ENCODE assay signal across 29 mouse cellular contexts in genomic region chr3:135476977-135477376, GRCm38 (mm10). TPM values are rescaled to one million over a fixed set of nuclear protein-coding genes. Genes with fewer than 3 reads are reported as not detected.
DNase-seq lines count a peak whose midpoint lies in the region; ATAC-seq and TF ChIP-seq lines count a peak whose summit lies in the region.
"Had no signal": no experiment of that assay in that cellular context is flagged by ENCODE, and none has a peak within 500 bp of the region (broad histone marks: within the 10 kb centered on the region; RNA-seq: fewer than 3 reads in every experiment).

No protein-coding gene starts in this region.

- H3K9me3 ChIP-seq in neural tube, embryonic 15.5 days (replicated peaks) = no peaks in the 10 kb centered on the region
- no peaks in the 10 kb centered on the region for H3K9me3 ChIP-seq in midbrain, embryonic 13.5 days
- H3K9me3 ChIP-seq: embryonic facial prominence, embryonic 12.5 days; embryonic facial prominence, embryonic 15.5 days; forebrain, embryonic 12.5 days; forebrain, embryonic 15.5 days; heart, embryonic 10.5 days; heart, embryonic 13.5 days had no signal

- 94% methylated on average over 2 of the region's 2 CpGs for WGBS in neural tube, embryonic 15.5 days
- WGBS in midbrain, embryonic 13.5 days = 95% methylated on average over 2 of the region's 2 CpGs

- no peak for TF ChIP-seq CTCF in layer of hippocampus, adult 2 months (conservative IDR thresholded peaks at IDR 0.05)

- no peaks in the 10 kb centered on the region for H3K4me1 ChIP-seq in neural tube, embryonic 15.5 days
- no peaks in the 10 kb centered on the region for H3K4me1 ChIP-seq in midbrain, embryonic 13.5 days (replicated peaks)
- H3K4me1 ChIP-seq: embryonic facial prominence, embryonic 12.5 days; embryonic facial prominence, embryonic 15.5 days; forebrain, embryonic 12.5 days; forebrain, embryonic 15.5 days; heart, embryonic 10.5 days; heart, embryonic 13.5 days had no signal

- H3K4me2 ChIP-seq in neural tube, embryonic 15.5 days = no peak overlapping the region
- H3K4me2 ChIP-seq in midbrain, embryonic 13.5 days (replicated peaks) = no peak overlapping the region
- H3K4me2 ChIP-seq: embryonic facial prominence, embryonic 12.5 days; embryonic facial prominence, embryonic 15.5 days; forebrain, embryonic 12.5 days; forebrain, embryonic 15.5 days; heart, embryonic 13.5 days; hindbrain, embryonic 14.5 days had no signal

- no peak overlapping the region for H3K4me3 ChIP-seq in layer of hippocampus, adult 2 months
- H3K4me3 ChIP-seq in neural tube, embryonic 15.5 days (replicated peaks) = no peak overlapping the region
- no peak overlapping the region for H3K4me3 ChIP-seq in midbrain, embryonic 13.5 days (replicated peaks)
- H3K4me3 ChIP-seq: embryonic facial prominence, embryonic 12.5 days; embryonic facial prominence, embryonic 15.5 days; forebrain, embryonic 12.5 days; forebrain, embryonic 15.5 days; gastrocnemius, adult 2 months; heart, adult 2 months; heart, embryonic 10.5 days; heart, embryonic 13.5 days had no signal

- H3K36me3 ChIP-seq in neural tube, embryonic 15.5 days = no peaks in the 10 kb centered on the region
- no peaks in the 10 kb centered on the region for H3K36me3 ChIP-seq in midbrain, embryonic 13.5 days
- H3K36me3 ChIP-seq: embryonic facial prominence, embryonic 12.5 days; embryonic facial prominence, embryonic 15.5 days; forebrain, embryonic 12.5 days; forebrain, embryonic 15.5 days; heart, embryonic 10.5 days; heart, embryonic 13.5 days had no signal

- peak overlapping the region; percentile 69; the same call in 1 of the 2 replicates for H3K27ac ChIP-seq in layer of hippocampus, adult 2 months
- no peak overlapping the region for H3K27ac ChIP-seq in neural tube, embryonic 15.5 days (replicated peaks)
- no peak overlapping the region for H3K27ac ChIP-seq in midbrain, embryonic 13.5 days
- H3K27ac ChIP-seq: embryonic facial prominence, embryonic 12.5 days; embryonic facial prominence, embryonic 15.5 days; forebrain, embryonic 12.5 days; forebrain, embryonic 15.5 days; gastrocnemius, adult 2 months; heart, adult 2 months; heart, embryonic 10.5 days; heart, embryonic 13.5 days; hindbrain, embryonic 14.5 days; hindbrain, postnatal 0 days had no signal

- ATAC-seq in common myeloid progenitor, adult 5-6 weeks (replicated peaks; ENCODE audit: low read depth, poor library complexity, severe bottlenecking) = peak; percentile 73
- peak; percentile 86 for ATAC-seq in megakaryocyte progenitor cell, adult 5-6 weeks (replicated peaks; ENCODE audit: poor library complexity)
- ATAC-seq in neural tube, embryonic 15.5 days (ENCODE audit: low FRiP score) = no peak
- no peak for ATAC-seq in midbrain, embryonic 13.5 days
- ATAC-seq: forebrain, embryonic 15.5 days; hindbrain, postnatal 0 days; inflammation-experienced regulatory T-cells, adult 6 months; intestine, embryonic 16.5 days; Patski had no signal

- no peak for DNase-seq in layer of hippocampus, adult 2 months (ENCODE audit: low spot score in 2 of 2)
- DNase-seq in layer of hippocampus, adult 8-10 months (ENCODE audit: low spot score in 2 of 2) = no peak
- DNase-seq in Muller cell, postnatal 12 days (ENCODE audit: inconsistent ontology term) = no peak
- DNase-seq: adrenal gland, adult 2 months; adrenal gland, postnatal 14 days; B cell, adult 2 months; cerebellum, adult 11-12 months; cerebellum, adult 9-10 months; cerebellum, postnatal 14 days; gastrocnemius, adult 2 months; gastrocnemius, postnatal 14 days; heart, adult 2 months; heart, postnatal 14 days; heart, postnatal 4 days had no signal

- no peaks in the 10 kb centered on the region for H3K27me3 ChIP-seq in neural tube, embryonic 15.5 days (replicated peaks)
- no peaks in the 10 kb centered on the region for H3K27me3 ChIP-seq in midbrain, embryonic 13.5 days
- H3K27me3 ChIP-seq: embryonic facial prominence, embryonic 12.5 days; embryonic facial prominence, embryonic 15.5 days; forebrain, embryonic 12.5 days; forebrain, embryonic 15.5 days; heart, embryonic 13.5 days; Patski had no signal

- H3K9ac ChIP-seq in neural tube, embryonic 15.5 days (replicated peaks) = no peak overlapping the region
- no peak overlapping the region for H3K9ac ChIP-seq in midbrain, embryonic 13.5 days (replicated peaks)
- H3K9ac ChIP-seq: embryonic facial prominence, embryonic 12.5 days; embryonic facial prominence, embryonic 15.5 days; forebrain, embryonic 12.5 days; forebrain, embryonic 15.5 days; heart, embryonic 13.5 days; hindbrain, embryonic 14.5 days had no signal

RNA-seq across cellular contexts. Expression of gene Manba, which starts 8.4 kb away (rescaled TPM):
- total RNA-seq in layer of hippocampus, adult 2 months (2021) = 1 to 10 TPM; 8.3 to 9.7 TPM
- total RNA-seq in layer of hippocampus, adult 8-10 months (2022) = 10 to 100 TPM in 3 of 4 experiments, 1 to 10 TPM in 1; 9.6 to 16.1 (median 12.6) TPM
- total RNA-seq in common myeloid progenitor, adult 5-6 weeks (2017) = 22.7 and 31.2 TPM in 2 replicates
- 29.1 and 30.4 TPM in 2 replicates for total RNA-seq in megakaryocyte progenitor cell, adult 5-6 weeks (2015)
- total RNA-seq in megakaryocyte progenitor cell, adult 5-6 weeks (2017) = 30.4 and 33.8 TPM in 2 replicates
- 7.4 and 8.8 TPM in 2 replicates for polyA plus RNA-seq in neural tube, embryonic 15.5 days (2015; fragmentation: Nextera tagmentation; extraction: Ambion mirVana)
- 4.6 and 5.0 TPM in 2 replicates for polyA plus RNA-seq in midbrain, embryonic 13.5 days (2015; fragmentation: Nextera tagmentation; extraction: Ambion mirVana)

RNA-seq across cellular contexts. Expression of gene Ube2d3, which starts 39.0 kb away (rescaled TPM):
- 100 to 1,000 TPM; 254 to 257 TPM for total RNA-seq in layer of hippocampus, adult 2 months (2021)
- total RNA-seq in layer of hippocampus, adult 8-10 months (2022) = 100 to 1,000 TPM; 227 to 254 (median 239) TPM
- 485 and 753 TPM in 2 replicates for total RNA-seq in common myeloid progenitor, adult 5-6 weeks (2017)
- total RNA-seq in megakaryocyte progenitor cell, adult 5-6 weeks (2015) = 570 and 584 TPM in 2 replicates
- 744 and 755 TPM in 2 replicates for total RNA-seq in megakaryocyte progenitor cell, adult 5-6 weeks (2017)
- polyA plus RNA-seq in neural tube, embryonic 15.5 days (2015; fragmentation: Nextera tagmentation; extraction: Ambion mirVana) = 331 and 389 TPM in 2 replicates
- polyA plus RNA-seq in midbrain, embryonic 13.5 days (2015; fragmentation: Nextera tagmentation; extraction: Ambion mirVana) = 433 and 444 TPM in 2 replicates

RNA-seq across cellular contexts. Expression of gene Cisd2, which starts 53.3 kb away (rescaled TPM):
- 10 to 100 TPM; 34.4 to 35.1 TPM for total RNA-seq in layer of hippocampus, adult 2 months (2021)
- total RNA-seq in layer of hippocampus, adult 8-10 months (2022) = 10 to 100 TPM; 34.3 to 36.5 (median 35.5) TPM
- 37.4 and 56.9 TPM in 2 replicates for total RNA-seq in common myeloid progenitor, adult 5-6 weeks (2017)
- total RNA-seq in megakaryocyte progenitor cell, adult 5-6 weeks (2015) = 51.1 and 55.0 TPM in 2 replicates
- total RNA-seq in megakaryocyte progenitor cell, adult 5-6 weeks (2017) = 34.8 and 39.4 TPM in 2 replicates
- 67.1 and 69.0 TPM in 2 replicates for polyA plus RNA-seq in neural tube, embryonic 15.5 days (2015; fragmentation: Nextera tagmentation; extraction: Ambion mirVana)
- polyA plus RNA-seq in midbrain, embryonic 13.5 days (2015; fragmentation: Nextera tagmentation; extraction: Ambion mirVana) = 78.8 and 80.7 TPM in 2 replicates

Comparison
In these comparisons a context has a peak if more than half of its experiments do, and no peak if none do; other contexts are left out.
1. ATAC-seq: peak in common myeloid progenitor, adult 5-6 weeks (single experiment) and megakaryocyte progenitor cell, adult 5-6 weeks (single experiment); none in neural tube, embryonic 15.5 days (single experiment) and midbrain, embryonic 13.5 days (single experiment).